Mouse (Mus musculus) layer of hippocampus, adult 11-12 months (tissue): ENCODE results near the gene Olfr645.

ENCODE experiments used
- DNase-seq: peaks from one replicate; pipeline ENCODE4 v3.0.0; 2022; ENCODE audit warnings: low spot score

The Olfr645 gene

DNA sequence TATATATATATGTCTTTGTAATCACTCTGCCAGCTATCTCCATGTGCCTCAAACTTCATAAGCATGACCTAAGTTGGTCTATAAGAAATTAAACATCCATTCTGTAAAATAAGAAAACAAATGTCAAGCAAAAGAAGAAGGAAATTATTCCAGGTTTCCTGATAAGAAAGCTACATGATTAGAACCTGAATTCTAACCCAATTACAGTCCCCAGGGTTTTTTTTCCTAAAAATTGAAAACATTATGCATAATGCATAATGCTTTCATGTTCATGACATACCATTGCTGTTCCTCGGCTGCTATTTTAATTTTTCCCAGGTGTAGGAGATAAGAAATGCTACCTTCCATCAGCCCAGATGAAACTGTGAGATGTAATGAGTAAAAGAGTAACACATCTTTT lies at the start of gene Olfr645:
Olfr645 (minus strand) TSS at position 101 of the 400 bp plus-strand sequence.
- no peak for DNase-seq

DNA sequence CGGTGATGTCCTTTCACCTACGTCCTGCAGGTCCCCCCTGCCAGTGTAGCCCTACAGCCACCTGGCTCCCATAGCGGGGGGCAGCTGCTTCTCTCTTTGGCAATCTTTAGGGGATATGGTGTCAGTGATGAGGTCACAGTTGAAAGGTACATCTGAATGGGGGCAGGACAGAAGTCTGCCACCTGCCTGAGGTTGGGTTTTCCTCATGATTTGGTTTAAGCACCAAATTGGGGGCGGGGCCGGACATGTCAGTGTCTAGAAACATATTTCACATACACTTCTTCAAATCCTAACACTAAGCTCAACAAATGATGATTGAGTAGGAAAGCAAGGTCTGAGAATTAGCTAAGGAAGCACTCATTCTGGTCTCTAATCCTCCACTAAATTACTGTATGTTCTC lies 44.5 kb upstream of the Olfr645 start, which contains the start of gene Ubqln5:
Ubqln5 (minus strand) TSS at position 101 of the 400 bp plus-strand sequence.
- DNase-seq = no peak

DNA sequence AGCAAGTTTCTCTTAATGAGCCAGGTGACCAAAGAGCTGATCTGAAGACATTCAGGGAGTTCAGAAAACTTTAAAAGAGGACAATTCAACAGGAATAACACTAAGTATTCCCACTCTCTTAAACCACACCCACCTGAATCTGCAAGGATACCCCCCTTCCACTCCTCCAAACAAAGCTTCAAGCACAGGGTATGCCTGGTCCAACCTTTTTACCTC lies 19.4 kb upstream of the Olfr645 start, which contains the start of gene Olfr646:
Olfr646 (plus strand) TSS at position 117 of the 216 bp plus-strand sequence.
- DNase-seq = no peak

DNA sequence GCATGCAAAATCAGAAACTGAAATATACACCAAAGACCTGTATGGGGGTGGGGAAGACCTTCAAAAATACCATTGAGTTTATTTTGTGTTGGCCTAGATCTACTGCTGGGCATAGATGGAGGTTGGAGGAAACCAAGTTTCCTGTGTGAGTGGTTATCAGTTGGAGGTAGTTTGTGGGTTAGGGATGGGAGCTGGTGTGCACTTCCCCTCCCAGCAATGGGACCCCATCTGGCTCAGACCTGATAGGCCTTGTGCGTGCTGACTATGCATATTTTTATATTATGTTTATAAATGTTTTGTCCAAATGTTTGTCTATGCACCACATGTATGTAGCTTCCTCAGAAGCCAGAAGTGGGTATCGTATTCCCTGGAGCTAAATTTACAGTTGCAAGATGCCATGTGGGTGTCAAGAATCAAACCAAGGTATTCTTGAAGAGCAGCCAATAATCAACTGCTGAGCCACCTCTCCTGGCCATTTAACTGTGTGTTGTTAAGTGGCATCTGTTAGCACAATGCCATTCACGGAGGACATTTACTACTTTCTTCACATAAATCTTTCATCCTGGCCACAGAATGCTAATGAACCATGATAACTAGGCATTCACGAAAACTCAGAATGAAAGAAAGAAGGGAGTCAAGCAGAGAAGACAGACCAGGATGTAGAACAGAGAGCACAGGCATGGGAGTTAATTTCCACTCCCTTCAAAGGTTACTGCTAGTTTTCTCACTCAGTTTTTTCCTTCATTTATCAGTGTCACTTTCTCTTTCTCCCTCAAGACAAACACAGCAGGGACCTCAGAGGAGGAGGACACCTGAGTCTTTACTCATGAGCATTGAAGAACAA lies 18.9 kb upstream of the Olfr645 start:
- no peak for DNase-seq

DNA sequence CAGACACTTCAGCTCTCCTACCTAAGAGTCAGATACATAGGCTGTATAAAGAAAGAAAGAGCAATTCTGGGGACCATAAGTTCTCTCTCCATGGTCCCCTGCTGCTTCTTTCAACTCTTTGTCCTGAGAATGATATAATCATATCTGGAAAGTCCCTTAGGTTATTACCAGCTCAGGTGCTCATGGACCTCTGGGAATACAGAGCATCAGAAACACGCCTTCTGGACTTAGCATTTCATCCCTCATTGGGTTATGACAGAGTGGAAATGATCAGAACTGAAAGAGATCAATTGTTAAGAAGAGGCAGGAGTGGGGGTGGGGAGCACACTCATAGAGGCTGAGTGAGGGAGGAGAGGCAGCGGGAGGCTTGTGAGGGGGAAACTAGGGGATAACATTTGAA lies 13.5 kb downstream of the Olfr645 start, which contains the start of gene Olfr644:
Olfr644 (minus strand) TSS at position 101 of the 400 bp plus-strand sequence.
- no peak for DNase-seq

DNA sequence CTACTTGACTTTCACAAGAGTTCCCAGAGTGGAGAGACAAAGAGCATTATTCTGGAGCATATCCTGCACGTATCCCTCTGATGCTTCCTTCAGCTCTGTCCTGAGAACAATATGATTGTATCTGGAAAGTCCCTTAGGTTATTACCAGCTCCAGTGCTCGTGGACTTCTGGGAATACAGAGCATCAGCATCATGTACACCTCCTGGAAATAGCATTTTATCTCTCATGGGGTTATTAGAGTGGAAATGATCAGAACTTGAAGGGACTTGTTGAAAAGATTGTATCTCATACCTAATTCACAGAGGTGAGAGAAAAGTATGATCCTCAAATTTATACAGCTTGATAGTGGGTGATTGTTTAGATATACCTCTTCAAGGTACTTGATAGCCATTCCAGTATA lies 23.9 kb downstream of the Olfr645 start, which contains the start of gene 4930516K23Rik:
4930516K23Rik (minus strand) TSS at position 101 of the 400 bp plus-strand sequence.
- no peak for DNase-seq

DNA sequence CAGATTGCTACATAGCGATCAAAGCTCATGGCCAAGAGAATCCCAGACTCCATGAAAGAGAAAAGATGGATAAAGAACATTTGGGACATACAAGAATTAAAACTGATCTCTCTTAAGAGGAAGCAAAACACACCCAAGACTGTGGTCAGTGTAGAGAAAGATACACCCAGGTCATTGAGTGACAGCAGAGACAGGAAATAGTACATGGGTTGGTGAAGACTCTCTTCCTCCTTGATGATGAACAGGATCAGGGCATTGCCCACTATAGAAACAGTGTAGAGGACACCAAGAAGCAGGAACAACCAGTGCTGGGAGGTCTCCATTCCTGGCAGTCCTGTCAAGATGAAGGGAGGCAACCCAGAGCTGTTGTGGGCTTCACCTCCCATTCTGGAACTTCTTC lies 26.1 kb downstream of the Olfr645 start:
- no peak for DNase-seq

DNA sequence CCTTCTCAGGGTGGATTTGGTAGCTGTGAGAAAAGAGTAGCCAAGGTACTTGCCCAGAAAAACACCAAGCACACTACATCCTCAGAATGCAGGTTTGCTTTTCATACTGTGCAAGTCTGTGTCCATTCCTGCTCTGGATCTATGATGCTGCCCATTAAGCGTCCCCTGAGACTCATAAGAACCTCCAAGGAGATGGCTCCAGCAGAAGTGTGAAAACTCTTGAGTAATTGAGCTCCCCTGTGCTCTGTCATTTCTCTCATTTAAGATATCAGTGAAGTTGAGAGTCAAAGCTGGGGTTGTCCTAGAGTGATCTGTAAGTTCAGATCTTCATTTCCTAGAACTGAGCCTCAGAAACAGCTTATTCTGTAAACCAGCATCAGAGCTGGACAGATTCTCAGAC lies 32.7 kb downstream of the Olfr645 start, which contains the start of gene Olfr642:
Olfr642 (minus strand) TSS at position 101 of the 400 bp plus-strand sequence.
- DNase-seq = no peak

DNA sequence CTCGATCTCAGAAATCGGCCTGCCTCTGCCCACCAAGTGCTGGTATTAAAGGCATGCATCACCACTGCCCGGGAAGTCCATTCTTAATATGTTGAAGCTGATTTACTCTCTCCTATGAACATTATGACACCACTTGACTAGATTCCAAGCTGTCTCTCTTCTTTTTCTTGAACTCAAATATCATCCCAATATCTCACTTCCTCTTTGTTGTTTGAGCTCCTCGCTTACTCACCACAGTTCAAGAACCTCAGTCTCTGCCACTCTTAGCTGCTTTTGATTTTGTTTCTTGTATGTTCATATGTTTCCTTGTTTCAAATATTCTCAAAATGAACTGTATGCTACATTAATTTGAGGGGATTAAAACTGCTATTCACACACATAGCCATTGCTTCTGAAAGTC lies 34.5 kb downstream of the Olfr645 start:
- no peak for DNase-seq

DNA sequence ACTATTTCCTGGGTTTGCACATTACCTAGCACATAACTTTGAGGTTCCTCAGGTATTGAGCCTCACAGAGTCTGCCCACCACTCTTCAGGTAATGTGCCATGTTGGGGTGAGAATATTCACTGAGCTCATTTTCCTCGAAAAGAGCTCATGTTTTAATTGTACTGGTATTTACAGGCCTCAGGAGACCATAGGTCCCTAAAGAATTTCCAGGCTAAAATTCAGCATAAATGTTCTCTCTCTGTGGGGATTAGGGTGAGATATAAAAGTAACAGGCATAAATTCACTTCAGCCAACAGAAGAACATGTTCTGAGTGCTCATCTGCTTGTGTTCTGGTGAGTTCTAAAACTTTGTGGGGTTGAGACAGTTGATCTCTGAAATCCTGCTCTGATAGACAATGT lies 50.1 kb downstream of the Olfr645 start, which contains the start of gene Olfr641:
Olfr641 (plus strand) TSS at position 301 of the 400 bp plus-strand sequence.
- DNase-seq = no peak
